Mouse (Mus musculus): Measurements from ENCODE around the gene Ndufc1. TPM values are rescaled to one million over a fixed set of nuclear protein-coding genes. Genes with fewer than 3 reads are reported as not detected.

Ndufc1 gene
- total and polyA plus RNA-seq, 3 experiments: 115 to 207 TPM; not detected in 1

DNA sequence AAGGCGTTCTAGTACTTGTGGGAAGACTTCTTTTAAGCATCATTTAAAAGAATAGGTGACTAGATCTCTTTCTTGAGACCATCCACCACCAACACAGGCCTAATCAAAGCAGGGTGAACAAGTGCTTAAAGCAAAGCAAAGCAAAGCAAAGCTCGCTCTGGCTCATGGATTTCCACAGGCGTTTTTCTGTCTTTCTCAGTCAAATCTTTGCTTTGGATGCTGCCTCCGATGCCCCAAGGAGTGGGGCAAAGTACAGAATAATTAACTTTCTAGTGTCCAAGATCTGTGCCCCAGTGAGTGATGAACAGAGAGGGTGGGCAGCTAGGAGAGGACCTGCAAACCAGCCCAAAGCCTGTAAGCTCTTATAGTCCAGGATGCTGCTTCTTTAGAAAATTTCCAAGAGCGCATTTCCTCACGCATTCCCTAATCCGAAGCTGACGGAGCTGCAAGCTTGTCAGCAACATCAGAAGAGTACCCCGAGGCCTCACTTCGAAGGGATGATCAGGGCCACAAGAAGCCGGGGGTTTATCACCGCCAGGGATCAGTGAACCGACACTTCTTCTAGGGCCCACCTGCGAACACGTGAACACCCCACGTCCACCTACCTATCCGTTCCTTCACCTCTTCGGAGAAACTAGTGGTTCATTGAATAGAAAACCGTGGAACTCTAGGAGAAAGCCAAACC lies 13.2 kb downstream of the Ndufc1 start:
- TF ChIP-seq SIN3A (IDR thresholded peaks at IDR 0.05; ENCODE audit: low read length): no peak
- TF ChIP-seq ZNF384 (IDR thresholded peaks at IDR 0.05; ENCODE audit: low read depth, low read length): no peak
- TF ChIP-seq MAX (IDR thresholded peaks at IDR 0.05; ENCODE audit: low read length): no peak
- no peak for TF ChIP-seq ELF1 (IDR thresholded peaks at IDR 0.05; ENCODE audit: low read depth, low read length)
- Histone ChIP-seq H3K36me3 (ENCODE audit: control insufficient read depth in 1 of 2, insufficient read depth in 2 of 2, low read length in 2 of 2) (peaks cover 0 to 2% of the 10 kb centered on the region in 2 experiments; a peak in 1 of 4 replicates), H3K27ac (ENCODE audit: control insufficient read depth, low read depth, low read length) (no peak overlapping the region), H3K9ac (ENCODE audit: control insufficient read depth, low read depth, low read length, poor library complexity, severe bottlenecking) (no peak overlapping the region), H3K27me3 (ENCODE audit: control insufficient read depth in 1 of 2, insufficient read depth in 2 of 2, low read length in 2 of 2) (no peaks in the 10 kb centered on the region), H3K79me2 (ENCODE audit: control insufficient read depth, insufficient read depth, low read length, poor library complexity) (no peaks in the 10 kb centered on the region), H3K4me1 (ENCODE audit: control insufficient read depth in 1 of 2, insufficient read depth in 2 of 2, low read length in 2 of 2) (peaks cover 0 to 3% of the 10 kb centered on the region in 2 experiments; a peak in 1 of 4 replicates), H3K9me3 (replicated peaks; ENCODE audit: insufficient read depth, low read length) (no peaks in the 10 kb centered on the region), H3K4me3 (ENCODE audit: control insufficient read depth in 1 of 2, insufficient read depth in 1 of 2, low read depth in 2 of 2, low read length in 2 of 2) (peak overlapping the region; percentile 66 to 94; a peak in 3 of 4 replicates)
- no peak for DNase-seq (ENCODE audit: low read depth, low spot score)

DNA sequence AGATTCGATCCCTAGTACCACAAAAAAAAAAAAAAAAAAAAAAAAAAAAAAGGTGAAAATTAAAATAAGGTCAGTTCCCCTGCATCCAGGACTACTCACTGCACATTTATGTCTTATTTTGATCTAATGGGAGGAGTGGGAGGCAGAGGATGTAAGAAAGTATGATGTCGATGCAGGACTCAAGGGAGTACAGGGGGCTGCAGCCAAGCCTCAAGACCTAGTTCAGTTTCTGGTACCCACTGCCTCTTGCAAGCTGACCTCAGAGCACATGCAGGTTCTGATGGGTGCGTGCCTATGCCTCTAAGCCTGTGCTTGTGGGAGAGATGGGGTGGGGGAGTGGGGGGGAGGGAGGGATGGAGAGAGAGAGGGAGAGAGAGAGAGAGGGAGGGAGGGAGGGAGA lies 13.9 kb downstream of the Ndufc1 start:
- Histone ChIP-seq H3K79me2 (ENCODE audit: control insufficient read depth, insufficient read depth, low read length, poor library complexity) (no peaks in the 10 kb centered on the region), H3K27me3 (ENCODE audit: control insufficient read depth in 1 of 2, insufficient read depth in 2 of 2, low read length in 2 of 2) (no peaks in the 10 kb centered on the region), H3K9me3 (replicated peaks; ENCODE audit: insufficient read depth, low read length) (no peaks in the 10 kb centered on the region), H3K9ac (ENCODE audit: control insufficient read depth, low read depth, low read length, poor library complexity, severe bottlenecking) (no peak overlapping the region), H3K36me3 (ENCODE audit: control insufficient read depth in 1 of 2, insufficient read depth in 2 of 2, low read length in 2 of 2) (peaks cover 0 to 2% of the 10 kb centered on the region in 2 experiments; a peak in 1 of 4 replicates), H3K4me1 (ENCODE audit: control insufficient read depth in 1 of 2, insufficient read depth in 2 of 2, low read length in 2 of 2) (peaks cover 0 to 4% of the 10 kb centered on the region in 2 experiments; a peak in 2 of 4 replicates), H3K4me3 (ENCODE audit: control insufficient read depth in 1 of 2, insufficient read depth in 1 of 2, low read depth in 2 of 2, low read length in 2 of 2) (no peak overlapping the region), H3K27ac (ENCODE audit: control insufficient read depth, low read depth, low read length) (no peak overlapping the region)
- TF ChIP-seq ZNF384 (IDR thresholded peaks at IDR 0.05; ENCODE audit: low read depth, low read length) (peak; percentile 38; the same call in 1 of the 2 replicates), POLR2A (IDR thresholded peaks at IDR 0.05; ENCODE audit: control insufficient read depth in 1 of 2, insufficient read depth in 1 of 2, low read depth in 1 of 2, low read length in 2 of 2, poor library complexity in 1 of 2) (no peak)
- DNase-seq (ENCODE audit: low read depth, low spot score): no peak

DNA sequence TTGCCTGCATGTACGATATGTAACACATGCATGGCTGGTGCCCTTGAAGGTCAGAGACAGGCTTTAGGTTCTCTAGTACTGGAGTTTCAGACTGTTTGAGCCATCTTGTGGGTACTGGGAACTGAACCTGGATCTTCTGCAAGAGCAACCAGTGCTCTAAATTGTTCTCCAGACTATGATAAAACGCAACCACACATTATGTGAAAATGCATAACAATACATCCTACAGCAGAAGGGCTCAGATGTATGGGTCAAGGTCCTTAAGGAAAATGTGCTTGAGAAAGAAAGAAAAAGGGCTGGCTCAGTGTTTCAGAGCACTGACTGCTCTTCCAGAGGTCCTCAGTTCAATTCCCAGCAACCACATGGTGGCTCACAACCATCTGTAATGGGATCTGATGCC lies 15.1 kb downstream of the Ndufc1 start:
- Histone ChIP-seq H3K9me3 (replicated peaks; ENCODE audit: insufficient read depth, low read length) (no peaks in the 10 kb centered on the region), H3K27ac (ENCODE audit: control insufficient read depth, low read depth, low read length) (no peak overlapping the region), H3K9ac (ENCODE audit: control insufficient read depth, low read depth, low read length, poor library complexity, severe bottlenecking) (no peak overlapping the region), H3K4me3 (ENCODE audit: control insufficient read depth in 1 of 2, insufficient read depth in 1 of 2, low read depth in 2 of 2, low read length in 2 of 2) (no peak overlapping the region), H3K79me2 (ENCODE audit: control insufficient read depth, insufficient read depth, low read length, poor library complexity) (no peaks in the 10 kb centered on the region), H3K36me3 (ENCODE audit: control insufficient read depth in 1 of 2, insufficient read depth in 2 of 2, low read length in 2 of 2) (peaks cover 0 to 6% of the 10 kb centered on the region in 2 experiments; a peak in 1 of 4 replicates), H3K4me1 (ENCODE audit: control insufficient read depth in 1 of 2, insufficient read depth in 2 of 2, low read length in 2 of 2) (peaks cover 3 to 9% of the 10 kb centered on the region in 2 experiments; a peak in 3 of 4 replicates), H3K27me3 (ENCODE audit: control insufficient read depth in 1 of 2, insufficient read depth in 2 of 2, low read length in 2 of 2) (no peaks in the 10 kb centered on the region)
- no peak for TF ChIP-seq ZC3H11A (IDR thresholded peaks at IDR 0.05; ENCODE audit: low read depth, low read length)
- TF ChIP-seq CTCF (IDR thresholded peaks at IDR 0.05 in 2 of 3, conservative IDR thresholded peaks at IDR 0.05 in 1 of 3; ENCODE audit: control insufficient read depth in 1 of 3, insufficient read depth in 1 of 3, low read depth in 2 of 3, low read length in 3 of 3, poor library complexity in 1 of 3, severe bottlenecking in 1 of 3): no peak
- no peak for TF ChIP-seq CHD1 (IDR thresholded peaks at IDR 0.05; ENCODE audit: low read depth, low read length)
- TF ChIP-seq TBP (IDR thresholded peaks at IDR 0.05; ENCODE audit: low read depth, low read length): no peak
- TF ChIP-seq ELF1 (IDR thresholded peaks at IDR 0.05; ENCODE audit: low read depth, low read length): no peak
- TF ChIP-seq MAFK (IDR thresholded peaks at IDR 0.05; ENCODE audit: borderline replicate concordance, low read depth, low read length): no peak
- TF ChIP-seq UBTF (IDR thresholded peaks at IDR 0.05; ENCODE audit: borderline replicate concordance, insufficient read depth, low read depth, low read length): no peak
- TF ChIP-seq KAT2A (conservative IDR thresholded peaks at IDR 0.05; ENCODE audit: low read depth, low read length): no peak
- no peak for TF ChIP-seq CHD2 (IDR thresholded peaks at IDR 0.05; ENCODE audit: low read length)
- TF ChIP-seq MYB (IDR thresholded peaks at IDR 0.05; ENCODE audit: low read depth, low read length): no peak
- no peak for DNase-seq (ENCODE audit: low read depth, low spot score)
